Mouse (Mus musculus): ENCODE results near the gene Hs3st5.
"Not testable (repeated sequence)": the region's sequence is repeated elsewhere in the genome, so short reads cannot be mapped to it uniquely, and the experiment has no call there.

The Hs3st5 gene

DNA sequence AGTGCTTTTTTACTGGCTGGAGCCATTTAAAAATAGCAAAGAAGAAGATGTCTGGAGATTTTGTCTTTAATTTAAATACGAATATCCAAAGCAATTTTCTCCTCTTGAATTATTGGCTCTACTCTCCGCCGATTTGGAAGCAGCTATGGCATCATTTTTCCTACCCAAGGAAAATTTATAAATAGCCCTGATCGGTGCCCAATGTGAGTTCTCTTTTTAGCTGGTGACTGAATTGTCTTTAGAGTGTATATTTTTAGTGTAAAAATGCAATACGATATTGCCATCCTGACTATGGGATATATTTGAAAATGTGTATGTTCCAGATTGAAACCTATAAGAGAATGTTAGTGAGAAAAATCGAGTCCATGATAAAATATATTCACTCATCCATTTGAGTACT lies 51.1 kb downstream of the Hs3st5 start:
- DNase-seq (ENCODE audit: low spot score in 2 of 2): no peak

DNA sequence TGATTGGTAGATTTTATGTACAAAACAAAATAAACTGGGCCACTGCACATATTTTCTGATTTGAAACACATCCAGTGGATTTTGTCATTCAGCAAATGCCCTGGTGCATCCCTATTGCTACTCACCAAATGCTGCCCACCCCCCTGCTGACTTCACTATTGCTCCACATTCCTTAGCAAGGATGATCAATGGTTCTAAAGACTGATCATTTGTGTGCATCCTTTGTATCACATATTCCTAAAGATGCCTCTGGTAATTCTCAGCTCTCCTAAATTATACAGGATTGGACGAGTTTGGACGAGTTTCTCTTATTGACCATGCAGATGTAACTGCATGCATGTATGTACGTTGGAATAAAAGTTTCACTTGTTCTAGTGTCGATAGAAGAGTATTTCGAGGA lies 52.1 kb downstream of the Hs3st5 start:
- DNase-seq (ENCODE audit: low spot score in 2 of 2): no peak

DNA sequence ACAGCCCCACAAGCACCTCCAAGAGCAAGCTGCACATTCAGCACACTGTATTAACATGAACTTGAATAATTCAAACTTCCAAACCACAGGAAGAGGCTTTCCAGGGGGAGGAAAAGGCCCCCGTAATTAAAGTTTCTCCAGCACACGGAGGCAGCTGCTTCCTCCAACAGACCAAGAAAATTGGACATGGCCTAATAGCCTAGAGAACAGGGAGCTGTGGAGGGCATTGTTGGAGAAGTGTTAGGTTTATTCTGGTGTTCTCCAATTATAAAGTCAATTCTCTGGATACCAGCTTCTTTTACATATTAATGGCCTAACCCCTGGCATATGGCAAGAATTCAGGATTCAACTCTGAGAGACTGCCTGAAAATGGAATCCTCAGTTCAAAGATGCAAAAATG lies 60.6 kb downstream of the Hs3st5 start:
- DNase-seq (ENCODE audit: low spot score in 2 of 2): no peak

DNA sequence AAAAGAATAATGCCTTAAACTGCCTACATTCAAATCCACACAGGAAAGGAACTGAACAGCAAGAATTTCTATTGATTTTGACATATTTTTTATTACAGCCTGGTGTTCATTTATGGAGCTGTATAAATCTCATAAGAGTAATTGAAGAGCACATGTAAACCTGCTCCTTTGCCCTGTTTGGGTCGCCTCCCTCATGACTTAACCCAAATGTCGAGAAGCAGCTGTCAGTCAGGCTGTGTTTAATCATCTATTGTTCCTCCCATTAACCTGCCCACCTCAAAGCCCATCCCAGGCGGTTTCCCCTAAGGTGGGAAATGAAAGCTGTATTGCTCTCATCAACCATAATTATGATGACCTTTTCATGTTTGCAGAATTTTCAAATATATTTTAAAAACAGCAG lies 65.9 kb downstream of the Hs3st5 start:
- DNase-seq (ENCODE audit: low spot score in 2 of 2): no peak

DNA sequence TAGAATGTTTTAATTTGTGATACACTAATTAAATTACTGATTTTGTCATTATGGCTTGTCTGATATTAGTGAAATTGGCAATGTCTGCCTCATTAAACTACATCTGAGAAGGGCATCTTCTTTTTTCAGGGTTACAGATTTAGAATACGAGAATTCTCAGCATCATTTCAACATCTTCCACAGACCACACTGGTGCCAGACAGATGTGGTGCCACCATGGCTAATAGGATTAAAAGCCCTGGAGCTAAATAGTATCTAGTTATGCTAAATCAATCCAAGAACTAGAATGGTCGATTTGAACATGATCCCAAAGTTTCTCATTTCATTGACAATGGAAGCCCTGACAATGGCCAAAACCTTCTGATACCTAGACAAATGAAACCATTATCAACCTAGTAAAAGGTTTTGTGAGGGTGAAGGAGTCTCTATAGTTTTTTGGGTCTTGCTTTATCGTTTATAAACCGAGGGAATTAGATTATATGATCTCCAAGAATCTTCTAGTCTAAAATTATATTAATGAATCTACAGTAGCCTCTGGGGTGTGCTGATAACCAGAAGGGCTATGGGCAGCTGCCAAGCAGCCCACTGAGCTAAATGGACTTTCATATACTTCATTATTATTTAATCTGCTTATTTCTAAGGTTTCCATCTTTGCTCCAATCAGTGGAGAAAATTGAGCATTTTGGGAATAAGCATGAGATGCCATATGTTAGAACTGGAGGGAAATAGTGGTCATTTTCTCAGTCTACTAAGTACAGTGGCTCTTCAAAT lies 71.9 kb downstream of the Hs3st5 start:
- no peak for DNase-seq (ENCODE audit: low spot score in 2 of 2)

DNA sequence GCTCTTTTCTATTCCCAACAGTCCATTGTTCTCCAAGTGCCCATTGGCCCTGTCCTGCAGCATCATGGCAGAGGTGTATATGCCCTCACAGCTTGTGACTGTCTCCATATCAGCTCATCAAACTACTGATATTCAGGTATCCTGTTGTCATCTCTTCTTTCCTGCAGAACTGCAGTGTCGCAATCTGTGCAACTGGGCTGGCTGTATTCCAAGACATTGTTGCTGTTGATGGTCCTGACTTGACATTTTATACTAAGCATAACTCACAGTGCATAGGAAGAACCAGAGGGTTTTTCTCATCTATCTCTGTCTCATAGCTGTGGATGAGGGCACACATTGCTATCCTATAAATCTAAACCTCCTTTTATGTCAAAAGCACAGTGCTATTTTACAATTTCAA lies 103.8 kb downstream of the Hs3st5 start:
- DNase-seq (ENCODE audit: low spot score in 2 of 2): no peak

DNA sequence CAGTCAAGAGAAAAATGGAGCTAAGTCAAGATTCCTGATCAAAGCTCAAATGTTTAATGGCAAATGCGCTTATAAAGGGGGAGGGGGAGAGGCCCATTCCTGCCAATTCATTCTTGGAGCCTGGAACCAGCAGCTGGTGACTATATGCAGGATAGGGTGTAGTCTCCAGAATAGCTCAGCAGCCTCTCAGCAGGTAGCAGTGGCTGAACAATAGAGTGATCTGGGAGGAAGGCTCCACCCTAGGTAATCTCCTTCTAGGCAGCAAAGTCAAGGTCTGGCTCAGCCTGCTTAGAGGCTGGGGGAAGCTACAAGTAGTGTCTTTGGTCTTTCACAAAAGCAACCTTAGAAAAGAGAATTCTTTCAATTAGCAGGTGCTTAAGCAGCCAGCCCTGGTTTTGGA lies 104.8 kb downstream of the Hs3st5 start:
- not testable (repeated sequence) for DNase-seq (ENCODE audit: low spot score in 2 of 2)

DNA sequence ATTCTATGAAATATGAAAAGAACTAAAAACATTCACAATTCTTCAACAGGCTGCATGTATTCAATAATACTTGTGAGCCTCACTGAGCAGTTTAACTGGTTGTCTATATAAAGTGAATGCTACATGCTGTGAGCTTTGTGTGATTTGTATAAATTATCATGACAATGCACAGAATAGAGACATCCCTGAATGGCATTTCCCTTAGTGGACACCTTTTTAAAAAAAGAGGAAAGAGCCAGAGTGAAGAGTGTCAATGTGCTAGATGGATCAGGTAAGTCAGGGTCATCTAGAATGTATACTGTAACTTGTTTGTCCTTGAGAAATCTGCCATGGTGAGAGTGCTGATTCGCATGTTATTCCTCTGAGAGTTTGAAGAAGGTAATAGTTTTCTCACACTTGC lies 116.4 kb downstream of the Hs3st5 start:
- no peak for DNase-seq (ENCODE audit: low spot score in 2 of 2)

DNA sequence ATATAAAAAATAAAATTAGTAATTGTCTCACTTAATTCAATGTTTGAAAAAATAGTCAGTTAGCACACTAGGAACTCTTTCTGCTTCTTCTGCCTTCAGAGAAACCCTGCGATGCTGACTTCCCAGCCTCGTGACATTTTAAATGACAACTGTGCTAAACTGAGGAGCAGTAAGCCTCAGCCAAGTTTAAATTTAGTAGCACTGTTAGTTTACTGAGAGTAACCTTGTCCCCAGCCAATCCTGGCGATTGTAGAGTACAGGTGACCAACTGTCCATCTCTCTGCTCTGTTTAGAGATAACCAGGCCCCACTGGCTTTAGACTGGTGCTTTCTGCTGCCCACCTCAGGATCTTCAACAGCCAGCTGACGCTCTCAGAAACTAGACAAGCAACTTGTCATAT lies 121.3 kb downstream of the Hs3st5 start:
- DNase-seq (ENCODE audit: low spot score in 2 of 2): no peak

DNA sequence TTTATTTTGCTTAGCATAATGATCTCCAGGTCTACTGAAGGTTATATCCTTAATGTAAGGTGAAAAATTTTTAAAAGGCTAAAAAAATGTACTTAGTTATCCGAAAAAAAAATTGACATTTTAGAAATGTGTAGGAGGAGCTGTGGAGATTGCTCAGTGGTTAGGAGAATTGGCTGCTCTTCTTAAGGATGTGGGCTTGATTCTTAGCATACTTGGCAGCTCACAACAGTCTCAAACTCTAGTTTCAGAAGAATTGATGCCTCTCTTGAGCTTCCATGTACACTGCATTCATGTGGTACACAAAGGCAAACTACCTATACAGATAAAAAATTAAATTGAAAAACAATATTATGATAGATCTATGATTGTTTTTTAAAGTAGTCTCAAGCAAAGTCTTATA lies 125.1 kb downstream of the Hs3st5 start:
- no peak for DNase-seq (ENCODE audit: low spot score in 2 of 2)

DNA sequence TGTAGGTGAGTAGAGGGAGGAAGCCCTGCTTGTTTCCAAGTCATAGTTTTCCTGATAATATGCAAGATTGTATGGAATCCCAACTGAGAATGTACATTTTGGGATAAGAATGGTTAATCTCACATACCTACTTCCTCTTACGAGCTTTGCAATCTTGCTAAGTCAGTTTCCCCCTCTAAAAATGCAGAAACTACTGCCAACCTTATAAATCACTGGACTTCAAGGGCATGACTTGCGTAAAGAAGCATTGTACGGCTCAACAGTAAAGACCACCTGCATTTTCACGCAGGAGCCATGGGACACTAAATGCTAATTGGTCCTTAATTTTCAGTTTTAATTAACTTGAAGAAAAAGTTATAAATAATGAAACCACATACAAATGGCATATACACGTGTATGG lies 144.0 kb downstream of the Hs3st5 start:
- DNase-seq (ENCODE audit: low spot score in 2 of 2): no peak

DNA sequence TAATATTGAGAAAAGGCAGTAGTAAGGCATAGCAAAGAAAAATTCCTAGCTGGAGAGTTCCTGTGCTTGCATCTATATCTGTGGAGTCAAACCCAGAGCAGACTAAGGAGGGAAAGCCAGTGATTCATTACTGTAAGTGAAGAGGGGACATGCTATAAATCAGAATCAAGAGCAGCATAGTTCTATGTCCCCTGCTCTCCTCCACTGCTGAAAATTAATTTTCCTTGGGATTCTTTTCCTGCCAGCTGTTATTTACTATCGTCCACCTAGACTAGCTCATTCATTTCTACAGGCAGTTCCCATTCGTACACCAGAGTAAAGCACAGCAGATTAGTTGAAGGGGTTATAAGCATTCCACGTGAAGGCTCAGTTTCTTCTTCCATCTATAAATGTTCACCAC lies 207.4 kb downstream of the Hs3st5 start:
- DNase-seq (ENCODE audit: low spot score in 2 of 2): no peak

DNA sequence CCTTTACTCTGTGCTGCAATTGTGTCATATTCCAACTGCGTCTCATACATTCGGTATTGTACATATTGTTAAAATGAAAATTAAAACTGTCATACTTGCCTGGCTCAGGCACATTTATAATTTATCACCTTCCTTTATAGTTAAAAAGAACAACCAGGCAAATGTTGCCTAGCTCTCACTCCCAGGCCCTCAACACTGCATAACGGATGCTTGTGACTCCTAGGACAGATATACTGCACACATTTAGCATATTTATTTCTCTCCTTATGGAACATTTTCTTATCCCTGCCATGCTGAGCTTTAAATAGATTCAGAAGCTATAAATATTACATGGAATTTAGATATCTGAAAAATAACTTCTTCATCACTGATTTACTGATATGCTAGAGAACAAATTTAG lies 219.6 kb downstream of the Hs3st5 start:
- DNase-seq (ENCODE audit: low spot score in 2 of 2): no peak

DNA sequence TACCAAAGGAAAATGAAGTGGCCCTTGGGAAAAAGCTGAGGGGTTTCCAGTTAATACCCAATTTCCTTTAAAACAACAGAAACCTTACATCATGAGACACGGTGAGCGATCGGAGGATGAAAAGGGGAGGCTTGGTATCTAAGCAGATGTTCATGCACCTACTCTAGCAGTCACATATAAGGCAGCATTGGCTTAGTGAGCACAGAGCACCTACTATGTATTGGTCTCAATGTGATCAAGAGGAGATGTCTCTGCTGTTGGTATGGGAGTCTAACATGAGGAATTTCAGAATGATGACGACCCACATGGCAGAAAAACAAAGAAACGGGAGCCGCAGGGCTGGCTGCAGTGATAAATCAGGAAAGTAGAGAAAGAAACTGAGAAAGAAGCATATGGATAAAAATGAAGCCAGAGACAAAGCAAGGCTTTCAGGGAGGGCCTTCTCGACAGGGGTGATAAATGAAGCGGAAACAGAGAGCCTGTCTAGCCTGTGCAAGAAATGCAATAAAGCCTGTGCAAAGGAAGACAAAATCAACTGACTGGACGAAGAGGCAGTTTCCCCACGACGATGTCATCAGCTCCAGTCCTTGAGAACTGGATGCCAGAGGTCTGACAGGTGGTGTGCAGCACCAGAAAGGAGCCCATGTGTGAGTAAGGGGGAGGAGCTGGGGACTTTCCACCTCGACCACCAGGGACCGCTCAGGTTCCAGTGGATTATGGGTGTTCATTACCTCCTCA lies 222.9 kb downstream of the Hs3st5 start:
- no peak for DNase-seq (ENCODE audit: low spot score in 2 of 2)

DNA sequence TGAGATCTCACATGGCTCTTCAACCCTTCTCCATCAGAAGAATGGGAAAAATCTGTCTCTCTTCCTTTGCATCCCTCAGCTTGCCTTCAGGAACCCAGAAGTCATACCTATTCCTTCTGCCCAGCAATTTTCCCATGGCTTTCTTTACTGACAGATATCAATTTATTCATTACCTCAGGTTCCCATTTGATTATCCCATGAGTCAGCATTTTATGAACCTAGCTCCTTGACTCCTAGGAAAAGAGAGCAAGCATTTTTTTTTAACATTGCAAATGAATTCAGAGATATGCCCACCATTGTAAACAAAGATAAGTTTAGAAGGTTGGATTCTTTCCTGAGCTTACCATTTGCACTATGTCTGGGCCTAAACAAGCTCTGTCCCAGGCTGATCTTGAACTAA lies 232.8 kb downstream of the Hs3st5 start:
- DNase-seq (ENCODE audit: low spot score in 2 of 2): no peak

DNA sequence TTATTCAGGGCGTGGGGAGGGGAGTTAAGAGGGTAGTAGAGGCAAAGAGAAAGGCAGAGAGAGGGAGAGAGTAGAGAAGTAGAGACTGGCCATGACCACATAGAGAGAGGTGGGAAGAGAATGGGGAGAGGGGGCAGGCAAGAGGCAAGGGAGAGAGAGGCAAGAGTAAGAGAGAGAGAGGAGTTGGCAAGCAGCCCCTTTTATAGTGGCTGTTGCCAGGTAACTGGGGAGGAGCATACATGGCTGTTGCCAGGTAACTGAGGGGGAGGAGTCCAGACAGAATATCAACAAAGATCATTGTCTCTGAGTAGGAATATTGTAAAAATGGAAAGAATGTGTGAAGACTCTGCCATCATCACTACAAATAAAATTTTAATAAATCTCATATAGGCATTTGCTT lies 243.4 kb downstream of the Hs3st5 start:
- DNase-seq (ENCODE audit: low spot score in 2 of 2): no peak

DNA sequence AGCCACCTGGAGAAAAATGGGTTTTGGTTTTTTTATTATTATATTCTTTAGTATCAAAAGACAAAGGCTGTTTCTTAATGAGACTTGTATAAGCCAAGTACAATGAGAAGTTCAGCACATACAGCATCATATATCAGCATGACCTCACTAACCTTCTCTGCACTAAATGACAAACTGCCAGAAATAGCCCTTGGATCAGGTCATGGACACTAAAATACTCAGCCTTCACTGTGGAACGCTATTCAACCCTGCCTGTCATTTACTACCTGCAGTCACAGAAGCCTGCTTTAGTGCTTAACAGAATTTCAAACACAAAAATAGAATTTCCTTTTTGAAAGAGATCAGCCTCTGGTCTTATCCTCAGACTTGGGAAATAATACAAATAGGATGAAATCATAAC lies 247.9 kb downstream of the Hs3st5 start:
- DNase-seq (ENCODE audit: low spot score in 2 of 2): no peak

DNA sequence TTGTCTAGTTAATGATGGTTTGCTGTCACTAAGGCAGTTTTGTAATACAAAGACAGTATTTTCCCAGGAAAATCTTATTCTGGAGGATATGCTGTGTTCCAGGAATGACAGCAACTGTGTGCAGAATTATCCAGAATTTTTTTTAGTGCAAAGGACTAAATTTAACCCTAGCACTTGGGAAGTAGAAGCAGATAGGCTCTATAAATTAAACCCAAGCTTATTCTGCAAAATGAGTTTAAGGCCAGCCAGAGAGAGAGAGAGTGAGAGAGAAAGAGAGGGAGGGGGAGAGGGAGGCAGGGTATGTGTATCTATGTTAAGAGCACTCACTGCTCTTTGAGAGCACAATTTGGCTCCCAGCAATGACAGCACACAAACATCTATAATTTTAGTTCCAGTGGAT lies 267.0 kb downstream of the Hs3st5 start:
- peak in 1 of 2 experiments; percentile 12 for DNase-seq (ENCODE audit: low spot score in 2 of 2)

DNA sequence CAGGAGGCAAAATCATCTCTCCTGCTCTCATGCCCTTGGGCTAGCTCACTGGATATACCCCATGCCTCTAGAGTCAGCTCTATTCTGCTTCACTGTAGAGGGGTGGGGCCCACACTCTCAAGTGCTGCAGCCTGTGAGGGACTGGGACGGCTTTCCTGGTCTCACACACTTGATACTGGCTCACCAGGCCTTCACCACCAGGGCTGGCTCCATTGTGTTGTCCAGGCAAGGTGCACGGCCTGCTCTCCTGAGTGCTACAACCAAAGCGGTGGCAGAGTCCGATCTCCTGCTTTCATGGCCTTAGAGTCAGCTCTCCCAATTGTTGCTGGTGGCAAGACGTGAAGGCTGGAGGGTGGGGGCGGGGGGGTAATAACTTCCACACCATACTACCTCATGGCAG lies 268.3 kb downstream of the Hs3st5 start:
- DNase-seq (ENCODE audit: low spot score in 2 of 2): no peak

DNA sequence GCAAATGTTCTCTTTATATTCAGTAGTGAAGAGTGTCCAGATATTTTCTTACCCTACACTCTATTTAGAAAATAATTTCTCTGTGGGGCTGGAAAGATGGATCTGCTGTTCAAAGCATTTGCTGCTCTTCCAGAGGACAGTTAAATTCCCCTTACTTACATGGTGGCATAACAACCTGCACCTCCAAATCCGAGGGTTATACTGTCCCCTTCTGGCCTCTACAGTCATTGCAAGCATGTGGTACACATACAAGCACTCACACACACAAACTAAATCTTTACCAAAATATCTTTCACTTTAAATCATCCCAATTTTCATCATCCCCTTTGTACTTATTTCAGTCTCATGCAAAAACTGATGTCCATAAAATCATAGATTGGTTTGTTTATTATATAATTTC lies 275.0 kb downstream of the Hs3st5 start:
- DNase-seq (ENCODE audit: low spot score in 2 of 2): no peak

DNA sequence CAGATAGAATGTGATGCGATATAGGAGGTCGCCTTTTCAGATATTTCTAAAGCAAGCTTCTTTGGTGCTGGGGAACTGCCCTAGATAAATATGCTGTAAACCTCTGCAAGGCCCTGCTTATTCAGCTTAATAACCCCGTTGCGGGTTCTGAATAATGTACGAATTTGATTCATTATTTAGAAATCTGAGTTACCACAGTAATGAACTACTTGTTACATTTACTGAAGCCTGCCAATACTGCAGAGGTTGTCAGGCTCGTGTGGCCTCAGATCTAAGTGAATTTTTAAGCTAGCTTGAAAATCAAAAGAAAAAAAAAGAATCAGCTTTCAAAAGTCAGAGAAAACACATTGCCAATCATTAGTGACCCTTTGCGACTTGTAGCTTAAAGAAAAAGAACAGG lies 280.4 kb downstream of the Hs3st5 start:
- no peak for DNase-seq (ENCODE audit: low spot score in 2 of 2)

DNA sequence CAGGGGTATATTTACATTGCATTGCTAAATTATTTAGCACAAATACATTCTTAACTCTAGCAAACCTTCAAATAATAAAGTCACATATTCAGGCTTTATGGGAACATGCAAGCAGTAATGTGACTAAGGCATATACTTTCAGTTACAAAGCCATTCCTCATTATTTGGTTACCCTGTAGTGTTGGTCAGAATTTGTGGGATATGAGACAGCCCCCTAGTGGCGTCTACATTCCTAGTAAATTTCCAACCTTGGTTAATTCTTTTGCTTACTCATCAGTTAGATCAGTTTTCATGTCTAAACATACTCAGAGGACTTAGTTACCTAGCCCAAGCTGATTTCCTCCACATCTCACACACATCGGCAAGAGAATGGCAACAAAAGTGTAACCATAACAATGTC lies 285.2 kb downstream of the Hs3st5 start:
- DNase-seq (ENCODE audit: low spot score in 2 of 2): no peak

DNA sequence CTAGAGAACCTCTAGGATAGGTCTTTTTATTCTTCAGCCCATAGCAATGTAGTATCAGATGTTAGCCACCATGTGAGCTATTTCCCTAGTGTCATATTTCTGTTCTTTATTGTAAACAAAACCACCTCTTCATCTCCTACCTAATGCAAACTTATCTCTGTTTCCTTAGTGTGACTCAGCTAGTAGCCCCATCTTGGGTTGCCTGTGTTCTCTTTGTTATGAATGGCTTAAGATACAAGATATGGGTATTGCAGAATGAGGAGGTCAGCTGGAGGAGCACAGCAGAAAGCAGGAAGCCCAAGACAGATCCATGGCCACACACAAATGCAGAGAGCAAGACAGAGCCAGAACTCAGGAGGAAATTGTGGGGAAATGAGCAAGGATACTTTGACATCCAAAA lies 288.7 kb downstream of the Hs3st5 start:
- DNase-seq (ENCODE audit: low spot score in 2 of 2): no peak
